Mouse (Mus musculus): ENCODE data around the gene Fam174b. TPM values are rescaled to one million over a fixed set of nuclear protein-coding genes. Genes with fewer than 3 reads are reported as not detected.

The Fam174b gene
- polyA plus RNA-seq, 2 experiments: 20.8 to 31.3 TPM

DNA sequence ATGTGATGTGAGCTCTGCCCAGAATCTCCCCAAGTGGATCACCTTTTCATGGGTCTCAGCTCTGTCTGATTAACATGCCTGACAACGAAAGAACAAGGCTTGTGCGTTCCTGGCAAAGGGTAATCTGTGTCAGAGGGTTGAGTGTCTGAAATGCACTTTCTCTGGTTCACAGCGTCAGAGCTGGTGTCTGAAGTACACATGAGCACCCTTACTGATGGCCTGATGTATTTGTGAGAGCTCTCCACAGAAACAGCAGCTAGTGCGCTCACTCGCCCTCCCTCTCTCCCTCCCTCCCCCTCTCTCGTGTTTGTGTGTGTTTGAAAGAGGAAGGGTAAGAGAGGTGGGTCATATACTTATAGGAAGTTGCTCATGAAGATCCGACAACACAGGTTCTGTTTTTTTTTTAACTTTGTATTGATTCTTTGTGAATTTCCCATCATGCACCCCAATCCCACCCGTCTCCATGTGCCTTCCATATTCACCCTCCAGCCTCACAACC lies 21.6 kb downstream of the Fam174b start:
- Histone ChIP-seq H3K27ac (replicated peaks; ENCODE audit: low read depth, low read length) (no peak overlapping the region), H3K36me3 (ENCODE audit: control insufficient read depth, insufficient read depth, low read length) (peaks cover 3% of the 10 kb centered on the region; the same call in 1 of the 2 replicates), H3K4me2 (replicated peaks; ENCODE audit: low read depth, low read length, severe bottlenecking) (no peak overlapping the region), H3K27me3 (ENCODE audit: control insufficient read depth, insufficient read depth, low read length) (no peaks in the 10 kb centered on the region), H3K4me3 (replicated peaks; ENCODE audit: low read length) (no peak overlapping the region), H3K9ac (ENCODE audit: low read depth, low read length, severe bottlenecking) (no peak overlapping the region), H3K9me3 (ENCODE audit: control insufficient read depth, low read length) (no peaks in the 10 kb centered on the region), H3K4me1 (ENCODE audit: control insufficient read depth, insufficient read depth, low read length) (no peaks in the 10 kb centered on the region)
- DNase-seq (ENCODE audit: low spot score) (no peak), ATAC-seq (ENCODE audit: low FRiP score, low read depth) (no peak)
- no peak for TF ChIP-seq POLR2A (IDR thresholded peaks at IDR 0.05; ENCODE audit: borderline replicate concordance, extremely low read depth, insufficient read depth, insufficient read length)
- 82% methylated on average over 8 of the region's 8 CpGs for WGBS

DNA sequence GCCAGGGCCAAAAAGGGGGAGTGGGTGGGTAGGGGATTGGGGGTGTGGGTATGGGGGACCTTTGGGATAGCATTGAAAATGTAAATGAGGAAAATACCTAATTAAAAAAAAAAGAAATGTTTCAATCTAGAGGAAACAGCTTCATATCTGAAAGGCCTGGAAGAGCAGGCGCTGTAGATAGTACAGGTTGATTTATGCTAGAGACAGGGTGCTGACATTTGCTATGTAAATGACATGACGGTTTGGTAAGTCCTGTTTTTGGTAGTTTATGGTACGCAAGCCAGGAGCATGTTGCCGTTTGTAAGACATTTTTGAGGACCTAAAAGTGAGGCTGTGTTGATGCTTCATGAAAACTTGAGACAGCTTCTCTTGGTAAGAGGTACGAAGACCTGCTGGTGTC lies 24.6 kb downstream of the Fam174b start:
- TF ChIP-seq POLR2A (IDR thresholded peaks at IDR 0.05; ENCODE audit: borderline replicate concordance, extremely low read depth, insufficient read depth, insufficient read length): no peak
- Histone ChIP-seq H3K4me3 (replicated peaks; ENCODE audit: low read length) (no peak overlapping the region), H3K27ac (replicated peaks; ENCODE audit: low read depth, low read length) (no peak overlapping the region), H3K27me3 (ENCODE audit: control insufficient read depth, insufficient read depth, low read length) (no peaks in the 10 kb centered on the region), H3K9ac (ENCODE audit: low read depth, low read length, severe bottlenecking) (no peak overlapping the region), H3K4me1 (ENCODE audit: control insufficient read depth, insufficient read depth, low read length) (no peaks in the 10 kb centered on the region), H3K4me2 (replicated peaks; ENCODE audit: low read depth, low read length, severe bottlenecking) (no peak overlapping the region), H3K36me3 (ENCODE audit: control insufficient read depth, insufficient read depth, low read length) (peaks cover 9% of the 10 kb centered on the region), H3K9me3 (ENCODE audit: control insufficient read depth, low read length) (no peaks in the 10 kb centered on the region)
- ATAC-seq (ENCODE audit: low FRiP score, low read depth) (no peak), DNase-seq (ENCODE audit: low spot score) (no peak)
- 84% methylated on average over 5 of the region's 5 CpGs for WGBS

- TF ChIP-seq POLR2A (IDR thresholded peaks at IDR 0.05; ENCODE audit: borderline replicate concordance, extremely low read depth, insufficient read depth, insufficient read length): no peak
- Histone ChIP-seq H3K4me1 (ENCODE audit: control insufficient read depth, insufficient read depth, low read length) (no peaks in the 10 kb centered on the region), H3K27me3 (ENCODE audit: control insufficient read depth, insufficient read depth, low read length) (no peaks in the 10 kb centered on the region), H3K4me2 (replicated peaks; ENCODE audit: low read depth, low read length, severe bottlenecking) (no peak overlapping the region), H3K9me3 (ENCODE audit: control insufficient read depth, low read length) (no peaks in the 10 kb centered on the region), H3K27ac (replicated peaks; ENCODE audit: low read depth, low read length) (no peak overlapping the region), H3K4me3 (replicated peaks; ENCODE audit: low read length) (no peak overlapping the region), H3K36me3 (ENCODE audit: control insufficient read depth, insufficient read depth, low read length) (peaks cover 9% of the 10 kb centered on the region), H3K9ac (ENCODE audit: low read depth, low read length, severe bottlenecking) (no peak overlapping the region)
- 72% methylated on average over 7 of the region's 7 CpGs for WGBS
- ATAC-seq (ENCODE audit: low FRiP score, low read depth) (no peak), DNase-seq (ENCODE audit: low spot score) (no peak)
Observed at GRCm38 (mm10) chr7:73765186-73765903, 25.2 kb downstream of the Fam174b start.

DNA sequence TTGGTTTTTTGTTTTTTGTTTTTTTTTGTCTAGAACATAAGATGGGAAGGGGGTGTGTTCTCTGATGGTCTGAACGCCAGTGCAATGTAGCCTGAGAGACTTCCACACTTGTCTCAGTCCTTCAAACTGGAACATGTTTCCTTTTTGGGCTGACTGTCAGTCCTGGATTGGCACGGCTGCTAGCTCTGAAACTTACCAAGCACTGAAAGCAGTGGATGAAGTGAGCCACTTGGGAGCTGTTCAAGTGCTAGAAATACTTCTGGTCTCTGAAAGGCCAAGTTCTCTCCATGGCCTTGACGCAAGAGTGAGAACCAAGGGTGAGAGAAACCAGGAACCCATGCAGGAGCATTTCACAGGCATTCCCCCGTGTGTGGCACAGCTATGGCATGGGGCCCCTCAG lies 29.1 kb downstream of the Fam174b start:
- Histone ChIP-seq H3K27me3 (ENCODE audit: control insufficient read depth, insufficient read depth, low read length) (no peaks in the 10 kb centered on the region), H3K9ac (ENCODE audit: low read depth, low read length, severe bottlenecking) (no peak overlapping the region), H3K4me1 (ENCODE audit: control insufficient read depth, insufficient read depth, low read length) (peaks cover 5% of the 10 kb centered on the region; the same call in 1 of the 2 replicates), H3K4me3 (replicated peaks; ENCODE audit: low read length) (no peak overlapping the region), H3K4me2 (replicated peaks; ENCODE audit: low read depth, low read length, severe bottlenecking) (no peak overlapping the region), H3K36me3 (ENCODE audit: control insufficient read depth, insufficient read depth, low read length) (peaks cover 9% of the 10 kb centered on the region), H3K9me3 (ENCODE audit: control insufficient read depth, low read length) (no peaks in the 10 kb centered on the region), H3K27ac (replicated peaks; ENCODE audit: low read depth, low read length) (no peak overlapping the region)
- DNase-seq (ENCODE audit: low spot score) (no peak), ATAC-seq (ENCODE audit: low FRiP score, low read depth) (no peak)
- no peak for TF ChIP-seq POLR2A (IDR thresholded peaks at IDR 0.05; ENCODE audit: borderline replicate concordance, extremely low read depth, insufficient read depth, insufficient read length)
- WGBS: 82% methylated on average over 4 of the region's 4 CpGs

- Histone ChIP-seq H3K27ac (replicated peaks; ENCODE audit: low read depth, low read length) (0 out of 2 replicates have a peak overlapping the region, but pooled peaks have one; percentile 26), H3K4me2 (replicated peaks; ENCODE audit: low read depth, low read length, severe bottlenecking) (no peak overlapping the region), H3K27me3 (ENCODE audit: control insufficient read depth, insufficient read depth, low read length) (no peaks in the 10 kb centered on the region), H3K36me3 (ENCODE audit: control insufficient read depth, insufficient read depth, low read length) (peaks cover 16% of the 10 kb centered on the region; the same call in 1 of the 2 replicates), H3K9ac (ENCODE audit: low read depth, low read length, severe bottlenecking) (no peak overlapping the region), H3K4me1 (ENCODE audit: control insufficient read depth, insufficient read depth, low read length) (peaks cover 5% of the 10 kb centered on the region; the same call in 1 of the 2 replicates), H3K4me3 (replicated peaks; ENCODE audit: low read length) (no peak overlapping the region), H3K9me3 (ENCODE audit: control insufficient read depth, low read length) (no peaks in the 10 kb centered on the region)
- 40% methylated on average over 19 of the region's 19 CpGs for WGBS
- peak; percentile 48; the same call in 1 of the 2 replicates for ATAC-seq (ENCODE audit: low FRiP score, low read depth)
- no peak for TF ChIP-seq POLR2A (IDR thresholded peaks at IDR 0.05; ENCODE audit: borderline replicate concordance, extremely low read depth, insufficient read depth, insufficient read length)
- DNase-seq (ENCODE audit: low spot score): peak; percentile 48
Observed at GRCm38 (mm10) chr7:73771384-73772274, 31.5 kb downstream of the Fam174b start.

All from limb, embryonic 14.5 days (tissue).